Mouse (Mus musculus): Measurements from ENCODE around the gene Tenm2.

- TF ChIP-seq EP300 (IDR thresholded peaks at IDR 0.05; ENCODE audit: low read depth) = no peak
- TF ChIP-seq CTCF (IDR thresholded peaks at IDR 0.05; ENCODE audit: low read depth) = no peak
Observed at GRCm38 (mm10) chr11:36538144-36538543, 697.6 kb downstream of the Tenm2 start.
